Mouse (Mus musculus) heart, embryonic 14.5 days (tissue): ENCODE measurements around the gene Acot10. TPM values are rescaled to one million over a fixed set of nuclear protein-coding genes. Genes with fewer than 3 reads are reported as not detected.

Experiments
- ATAC-seq: fragments of 200-750 bp; cut with Nextera tagmentation; 2 replicates; pipeline ENCODE4 v1.8.0; 2017; ENCODE audit warnings: low read depth, moderate TSS enrichment; ENCODE audit not compliant: insufficient number of reproducible peaks, insufficient read depth, low FRiP score
- H3K27ac ChIP-seq, 2 experiments: fragments of 200-500 bp in 1 of 2; fragments of 300-500 bp in 1 of 2; sonication (generic) in 1 of 2; replicated peaks in 1 of 2; 2 replicates each; pipeline ENCODE4 v1.5.1; 2012 to 2014; ENCODE audit warnings: low read depth in 2 of 2, low read length in 2 of 2, control low read depth in 1 of 2, mild to moderate bottlenecking in 1 of 2, mixed read lengths in 1 of 2; ENCODE audit not compliant: control insufficient read depth in 1 of 2, insufficient read depth in 1 of 2
- H3K27me3 ChIP-seq: fragments of 300-500 bp; sonication (generic); 2 replicates; pipeline ENCODE4 v1.6.1; 2014; ENCODE audit warnings: mild to moderate bottlenecking, low read length, control low read depth; ENCODE audit not compliant: control insufficient read depth, insufficient read depth
- H3K36me3 ChIP-seq: fragments of 300-500 bp; sonication (generic); 2 replicates; pipeline ENCODE4 v1.6.1; 2014; ENCODE audit warnings: mild to moderate bottlenecking, control low read depth, low read length, mixed read lengths; ENCODE audit not compliant: control insufficient read depth, insufficient read depth
- H3K4me1 ChIP-seq, 2 experiments: fragments of 200-500 bp in 1 of 2; fragments of 300-500 bp in 1 of 2; sonication (generic) in 1 of 2; 2 replicates each; pipeline ENCODE4 v1.6.1; 2012 to 2014; ENCODE audit warnings: low read length in 2 of 2, control low read depth in 1 of 2, mixed read lengths in 1 of 2; ENCODE audit not compliant: control insufficient read depth in 2 of 2, insufficient read depth in 2 of 2
- H3K4me2 ChIP-seq: fragments of 300-500 bp; sonication (generic); 2 replicates; pipeline ENCODE4 v1.6.1; 2014; ENCODE audit warnings: mild to moderate bottlenecking, low read length
- H3K4me3 ChIP-seq, 2 experiments: fragments of 200-500 bp in 1 of 2; fragments of 300-500 bp in 1 of 2; sonication (generic) in 1 of 2; 2 replicates each; pipeline ENCODE4 v1.5.1; 2012 to 2014; ENCODE audit warnings: low read length in 2 of 2, mild to moderate bottlenecking in 2 of 2, control low read depth in 1 of 2, low read depth in 1 of 2, moderate library complexity in 1 of 2; ENCODE audit not compliant: control insufficient read depth in 1 of 2, insufficient read depth in 1 of 2
- H3K9ac ChIP-seq: fragments of 300-500 bp; sonication (generic); 2 replicates; pipeline ENCODE4 v1.6.1; 2014; ENCODE audit warnings: mild to moderate bottlenecking, low read length
- H3K9me3 ChIP-seq: fragments of 300-500 bp; sonication (generic); 2 replicates; pipeline ENCODE4 v1.6.1; 2016; ENCODE audit warnings: low read length, control low read depth; ENCODE audit not compliant: control insufficient read depth
- WGBS: fragments of 180-500 bp; shearing (Covaris S2); extraction: QIAGEN DNeasy Blood & Tissue Kit; methylation state at CpG from one replicate; pipeline ENCODE4 v1.1.7; 2014; 5-methylcytosine and 5-hydroxymethylcytosine counted together
- polyA plus RNA-seq: library from polyadenylated mRNA; unstranded; fragments of >200 nt; fragmentation: Nextera tagmentation; extraction: Ambion mirVana; gene quantifications from 2 replicates; pipeline ENCODE4 v1.2.1, GENCODE M21; 2014

Acot10 gene
- polyA plus RNA-seq, 1 experiment from 2014 or later, result not detected

DNA sequence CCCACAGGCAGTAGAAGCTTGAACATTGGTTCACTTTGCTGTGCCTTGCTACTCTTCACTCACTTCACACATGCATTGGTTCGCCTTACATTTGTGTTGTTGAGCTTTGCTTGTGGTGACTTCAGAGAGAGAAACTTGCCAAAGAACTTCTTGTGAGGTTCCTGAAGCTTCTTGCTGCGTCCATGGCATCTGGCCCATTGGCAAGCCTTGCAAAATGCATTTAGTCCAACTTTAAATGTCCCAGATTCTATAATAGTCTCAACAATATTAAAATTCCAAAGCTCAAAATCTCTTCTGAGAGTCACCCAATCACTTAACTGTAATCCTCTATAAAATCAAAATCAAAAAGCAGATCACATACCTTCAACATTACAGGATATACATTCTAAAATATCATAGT lies 6.3 kb downstream of the Acot10 start:
- H3K4me1 ChIP-seq, result no peaks in the 10 kb centered on the region
- 79% methylated on average over 2 of the region's 2 CpGs for WGBS
- no peak overlapping the region for H3K4me2 ChIP-seq
- H3K36me3 ChIP-seq, result no peaks in the 10 kb centered on the region
- no peak overlapping the region for H3K27ac ChIP-seq
- no peaks in the 10 kb centered on the region for H3K27me3 ChIP-seq
- no peaks in the 10 kb centered on the region for H3K9me3 ChIP-seq
- no peak overlapping the region for H3K4me3 ChIP-seq
- no peak for ATAC-seq
- H3K9ac ChIP-seq, result no peak overlapping the region

DNA sequence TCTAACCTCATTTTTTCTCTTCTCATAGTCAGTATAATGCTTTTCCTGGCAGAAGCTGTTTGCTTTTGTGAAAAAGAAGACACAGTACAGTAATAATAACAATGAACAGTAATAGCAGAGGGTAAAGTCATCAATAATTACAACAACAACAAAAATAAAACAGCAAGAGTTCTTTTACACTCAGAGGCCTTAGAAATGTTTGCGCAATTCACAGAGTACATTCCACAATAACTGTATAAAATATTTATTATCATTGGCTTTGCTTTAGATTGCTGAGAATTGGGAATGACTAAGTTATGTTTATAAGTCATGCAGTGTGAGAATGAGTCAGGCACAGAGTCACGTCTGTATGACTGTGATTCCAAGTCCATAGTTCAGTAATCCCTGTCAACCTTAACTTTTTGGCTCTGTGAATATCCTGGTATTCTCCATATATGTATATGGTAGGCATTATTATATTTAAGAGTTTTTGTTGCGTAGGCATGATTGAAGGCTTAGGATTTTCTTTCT lies 23.6 kb downstream of the Acot10 start:
- H3K27me3 ChIP-seq, result no peaks in the 10 kb centered on the region
- H3K36me3 ChIP-seq, result no peaks in the 10 kb centered on the region
- H3K9ac ChIP-seq, result no peak overlapping the region
- no peak overlapping the region for H3K4me2 ChIP-seq
- no peaks in the 10 kb centered on the region for H3K9me3 ChIP-seq
- no peak overlapping the region for H3K4me3 ChIP-seq
- WGBS, result 82% methylated on average over 3 of the region's 3 CpGs
- no peaks in the 10 kb centered on the region for H3K4me1 ChIP-seq
- H3K27ac ChIP-seq, result no peak overlapping the region
- ATAC-seq, result no peak

DNA sequence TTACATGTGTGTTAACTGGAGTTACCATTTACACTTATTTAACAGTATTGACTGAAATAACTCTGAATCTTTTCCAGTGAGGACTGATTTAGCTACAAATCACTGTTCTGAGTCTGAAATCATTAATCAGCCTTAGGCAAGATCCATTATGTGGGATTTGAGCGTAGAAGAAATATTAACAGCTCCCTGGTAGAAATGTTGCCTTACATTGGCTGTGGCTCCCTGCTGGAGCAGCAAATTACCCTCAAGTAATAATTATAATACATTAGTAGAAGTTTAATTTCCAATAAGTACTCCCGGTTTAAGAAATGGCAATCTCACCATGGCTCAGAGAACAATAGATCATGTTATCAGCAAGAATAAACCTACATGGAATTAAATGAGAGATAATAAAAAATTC lies 27.4 kb downstream of the Acot10 start:
- 93% methylated on average over 2 of the region's 2 CpGs for WGBS

DNA sequence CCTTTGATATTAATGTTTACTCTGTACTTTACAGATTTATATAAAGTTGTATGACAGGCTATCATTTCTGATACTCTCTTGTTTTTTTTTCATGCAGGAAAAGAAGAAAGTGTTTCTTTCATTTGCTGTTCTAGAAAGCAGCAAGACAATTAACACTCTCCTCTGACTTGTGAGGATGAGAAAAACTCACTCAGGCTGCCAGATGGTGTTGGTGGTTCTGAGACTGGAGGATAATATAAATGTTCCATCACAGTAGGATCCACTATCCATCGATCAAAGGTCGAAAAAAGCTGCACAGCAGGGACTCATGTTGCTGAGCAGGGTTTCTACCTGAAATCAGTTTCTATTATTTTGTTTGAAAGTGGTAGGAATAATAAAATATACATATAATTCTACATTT lies 32.0 kb downstream of the Acot10 start:
- H3K4me3 ChIP-seq, result no peak overlapping the region
- H3K36me3 ChIP-seq, result no peaks in the 10 kb centered on the region
- no peak overlapping the region for H3K4me2 ChIP-seq
- no peak for ATAC-seq
- H3K9me3 ChIP-seq, result no peaks in the 10 kb centered on the region
- no peaks in the 10 kb centered on the region for H3K27me3 ChIP-seq
- no peak overlapping the region for H3K9ac ChIP-seq
- H3K4me1 ChIP-seq, result no peaks in the 10 kb centered on the region
- 68% methylated on average over 2 of the region's 2 CpGs for WGBS
- no peak overlapping the region for H3K27ac ChIP-seq

More for the DNA sequence above, 27.4 kb downstream of the Acot10 start:
- no peak for ATAC-seq
- Histone ChIP-seq H3K27me3 (no peaks in the 10 kb centered on the region), H3K9me3 (no peaks in the 10 kb centered on the region), H3K36me3 (no peaks in the 10 kb centered on the region), H3K27ac (no peak overlapping the region), H3K9ac (no peak overlapping the region), H3K4me3 (no peak overlapping the region), H3K4me2 (no peak overlapping the region), H3K4me1 (no peaks in the 10 kb centered on the region)

Other genes with a start within 250 kb of the Acot10 start
- gene Cdh12, start 217.5 kb downstream of the Acot10 start, polyA plus RNA-seq, result 0.05 TPM in 1 of 2 replicates, not detected in the other